12 mouse cellular contexts compared by ENCODE assay signal in the genomic region with DNA sequence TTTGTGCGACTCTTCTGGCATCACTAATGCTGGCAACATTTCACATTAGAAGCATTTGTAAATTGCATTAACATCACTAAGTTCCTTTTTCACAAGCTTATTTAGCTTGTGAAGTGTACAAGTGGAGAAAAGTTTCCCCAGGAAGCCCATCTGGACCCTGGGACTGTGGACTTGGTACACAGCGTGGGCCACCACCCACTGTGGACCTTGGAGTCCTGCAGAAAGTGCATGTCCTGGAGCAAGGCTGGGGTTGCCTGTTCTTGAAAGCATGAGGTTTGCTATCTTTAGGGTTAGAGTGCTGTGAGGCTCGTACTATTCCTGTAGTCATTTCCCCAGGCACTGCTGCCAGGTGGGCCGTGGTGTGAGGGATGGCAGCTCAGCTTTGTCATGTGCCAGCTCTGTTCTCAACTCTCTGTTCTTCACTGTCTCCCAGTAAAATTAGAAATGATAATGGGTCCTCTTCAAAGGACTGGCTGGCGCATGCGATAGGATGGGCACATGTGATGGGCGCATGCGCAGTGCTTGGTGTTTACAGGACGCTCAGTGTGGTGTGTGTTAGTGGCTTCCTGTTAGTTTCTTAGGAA.
A peak's percentile ranks its signal among the peaks of the same experiment; 100 is the strongest.
DNase-seq lines count a peak whose midpoint lies in the region; ATAC-seq and TF ChIP-seq lines count a peak whose summit lies in the region.
"Had no signal": no experiment of that assay in that cellular context is flagged by ENCODE, and none has a peak within 500 bp of the region (broad histone marks: within the 10 kb centered on the region; RNA-seq: fewer than 3 reads in every experiment).

No protein-coding gene starts in this region.

- peak; percentile 98 for DNase-seq in heart, adult 11 months
- DNase-seq in heart, postnatal 4 days: no peak
- DNase-seq in midbrain, embryonic 11.5 days (ENCODE audit: low spot score, missing footprints): peak; percentile 31
- peak in 1 of 2 experiments; percentile 45 for DNase-seq in left cerebral cortex, adult 2 months (ENCODE audit: extremely low spot score in 1 of 2, low spot score in 2 of 2)
- no peak for DNase-seq in adrenal gland, adult 2 months
- DNase-seq in ovary, postnatal 10 days (ENCODE audit: low spot score): no peak
- no peak for DNase-seq in cerebellum, adult 11-12 months
- DNase-seq: thymus, adult 2 months had no signal

- no peak overlapping the region for H3K4me2 ChIP-seq in midbrain, embryonic 11.5 days
- no peak overlapping the region for H3K4me2 ChIP-seq in midbrain, embryonic 13.5 days (replicated peaks)
- H3K4me2 ChIP-seq: embryonic facial prominence, embryonic 12.5 days; heart, embryonic 15.5 days had no signal

- no peak overlapping the region for H3K4me3 ChIP-seq in midbrain, embryonic 11.5 days (ENCODE audit: low read depth, low read length)
- no peak overlapping the region for H3K4me3 ChIP-seq in midbrain, embryonic 13.5 days (replicated peaks)
- no peak overlapping the region for H3K4me3 ChIP-seq in left cerebral cortex, adult 2 months
- H3K4me3 ChIP-seq: embryonic facial prominence, embryonic 12.5 days; heart, embryonic 15.5 days had no signal

- intact Hi-C loops in left cerebral cortex, adult 2 months (cut with DNase I): loop anchor here (2.0 to 5.0 kb wide), 2 partner anchors 68 to 102 kb away; a partner anchor contains a TSS

- H3K36me3 ChIP-seq in midbrain, embryonic 11.5 days (ENCODE audit: control insufficient read depth, insufficient read depth, low read length): no peaks in the 10 kb centered on the region
- H3K36me3 ChIP-seq in midbrain, embryonic 13.5 days: no peaks in the 10 kb centered on the region
- H3K36me3 ChIP-seq: embryonic facial prominence, embryonic 12.5 days; heart, embryonic 15.5 days had no signal

- H3K4me1 ChIP-seq in midbrain, embryonic 11.5 days (ENCODE audit: control insufficient read depth, insufficient read depth, low read length): no peaks in the 10 kb centered on the region
- H3K4me1 ChIP-seq in midbrain, embryonic 13.5 days (replicated peaks): no peaks in the 10 kb centered on the region
- H3K4me1 ChIP-seq: embryonic facial prominence, embryonic 12.5 days; heart, embryonic 15.5 days had no signal

- H3K9ac ChIP-seq in midbrain, embryonic 11.5 days (ENCODE audit: low read length): no peak overlapping the region
- H3K9ac ChIP-seq in midbrain, embryonic 13.5 days (replicated peaks): no peak overlapping the region
- H3K9ac ChIP-seq: embryonic facial prominence, embryonic 12.5 days; heart, embryonic 15.5 days had no signal

- H3K27me3 ChIP-seq in midbrain, embryonic 11.5 days (ENCODE audit: control insufficient read depth, insufficient read depth, low read length): no peaks in the 10 kb centered on the region
- H3K27me3 ChIP-seq in midbrain, embryonic 13.5 days: no peaks in the 10 kb centered on the region
- H3K27me3 ChIP-seq: embryonic facial prominence, embryonic 12.5 days; heart, embryonic 15.5 days had no signal

- 94% methylated on average over 9 of the region's 9 CpGs for WGBS in midbrain, embryonic 11.5 days
- 89% methylated on average over 9 of the region's 9 CpGs for WGBS in midbrain, embryonic 13.5 days

- no peak for ATAC-seq in midbrain, embryonic 11.5 days (ENCODE audit: low FRiP score)
- no peak for ATAC-seq in midbrain, embryonic 13.5 days
- ATAC-seq: forebrain, embryonic 16.5 days had no signal

- no peaks in the 10 kb centered on the region for H3K9me3 ChIP-seq in midbrain, embryonic 11.5 days (ENCODE audit: control insufficient read depth, low read length)
- H3K9me3 ChIP-seq in midbrain, embryonic 13.5 days: no peaks in the 10 kb centered on the region
- H3K9me3 ChIP-seq: embryonic facial prominence, embryonic 12.5 days; heart, embryonic 15.5 days had no signal

- H3K27ac ChIP-seq in midbrain, embryonic 11.5 days (ENCODE audit: low read depth, low read length): no peak overlapping the region
- no peak overlapping the region for H3K27ac ChIP-seq in midbrain, embryonic 13.5 days
- H3K27ac ChIP-seq in left cerebral cortex, adult 2 months: peak overlapping the region; percentile 66
- H3K27ac ChIP-seq: embryonic facial prominence, embryonic 12.5 days; heart, embryonic 15.5 days had no signal

- TF ChIP-seq CTCF in left cerebral cortex, adult 2 months (IDR thresholded peaks at IDR 0.05): no peak

Comparison
In these comparisons a context has a peak if more than half of its experiments do, and no peak if none do; other contexts are left out.
1. DNase-seq: peak in heart, adult 11 months (single experiment) and midbrain, embryonic 11.5 days (single experiment); none in heart, postnatal 4 days (single experiment), adrenal gland, adult 2 months (single experiment), ovary, postnatal 10 days (single experiment) and cerebellum, adult 11-12 months (single experiment).